Mouse (Mus musculus): ENCODE data around the gene Slc9a4.
A peak's percentile ranks its signal among the peaks of the same experiment; 100 is the strongest.
"Not testable (repeated sequence)": the region's sequence is repeated elsewhere in the genome, so short reads cannot be mapped to it uniquely, and the experiment has no call there.

The Slc9a4 gene

DNA sequence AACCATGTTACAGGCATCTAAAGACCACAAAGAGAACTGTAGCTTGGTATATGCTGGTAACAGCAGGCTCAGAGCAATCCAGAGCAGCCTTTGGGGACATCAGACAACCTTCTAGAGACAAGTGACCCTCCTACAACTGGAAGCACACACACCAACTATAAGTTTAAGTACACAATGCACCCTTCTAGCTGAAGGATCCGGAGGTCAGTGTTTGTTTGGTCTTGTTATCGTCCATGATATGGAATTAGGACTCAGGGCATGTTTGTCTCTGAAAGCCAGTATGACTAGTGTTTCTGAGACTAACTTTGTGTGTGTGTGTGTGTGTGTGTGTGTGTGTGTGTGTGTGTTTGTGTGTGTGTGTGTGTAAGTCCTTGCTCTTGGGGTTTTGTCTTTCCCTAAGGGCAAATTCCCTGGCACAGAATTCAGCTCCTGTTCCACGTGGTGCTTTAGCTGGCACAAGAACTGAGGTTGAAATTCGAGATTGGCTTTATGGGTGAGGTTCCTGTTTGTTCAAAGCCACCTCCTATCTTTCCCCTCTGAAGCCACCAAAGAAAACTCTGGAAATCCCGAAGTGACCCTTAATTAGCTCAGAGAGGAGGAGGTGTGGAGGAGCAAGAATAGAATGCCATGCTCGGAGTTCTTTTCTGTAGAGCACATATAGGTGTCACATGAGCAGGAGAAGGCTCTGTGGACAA is 71.1 kb downstream of the Slc9a4 start:
- DNase-seq, result peak; percentile 63

- DNase-seq, result no peak
These were observed 77.2 kb downstream of the Slc9a4 start for GRCm38 (mm10) chr1:40657035-40657434.

DNA sequence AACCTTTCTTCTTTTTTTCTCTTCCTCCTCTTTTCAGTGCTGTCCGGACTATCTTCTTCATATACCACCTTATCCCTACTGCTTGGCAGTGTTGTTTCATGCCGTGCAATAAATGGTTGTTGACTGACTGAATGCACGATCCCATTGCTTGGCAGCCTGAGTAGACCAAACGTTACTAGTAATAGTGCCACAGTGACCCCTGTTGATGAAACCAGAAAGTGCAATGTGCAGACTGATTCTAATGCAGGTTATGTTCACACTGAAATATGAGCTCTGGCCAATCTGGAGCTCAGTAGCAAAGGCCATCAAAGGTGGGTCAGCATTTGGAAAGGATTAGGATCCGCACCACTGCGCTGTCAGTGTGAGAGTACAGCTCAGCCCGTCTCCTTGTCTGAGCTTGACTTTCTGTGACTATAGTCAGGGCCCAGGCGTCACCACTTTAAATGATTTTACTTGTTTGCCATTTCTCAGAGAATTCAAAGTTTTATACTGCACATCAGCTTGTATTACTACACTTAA is 78.2 kb downstream of the Slc9a4 start:
- DNase-seq, result peak; percentile 75

GRCm38 (mm10) chr1:40659017-40659416 is 79.1 kb downstream of the Slc9a4 start:
- DNase-seq, result no peak

DNA sequence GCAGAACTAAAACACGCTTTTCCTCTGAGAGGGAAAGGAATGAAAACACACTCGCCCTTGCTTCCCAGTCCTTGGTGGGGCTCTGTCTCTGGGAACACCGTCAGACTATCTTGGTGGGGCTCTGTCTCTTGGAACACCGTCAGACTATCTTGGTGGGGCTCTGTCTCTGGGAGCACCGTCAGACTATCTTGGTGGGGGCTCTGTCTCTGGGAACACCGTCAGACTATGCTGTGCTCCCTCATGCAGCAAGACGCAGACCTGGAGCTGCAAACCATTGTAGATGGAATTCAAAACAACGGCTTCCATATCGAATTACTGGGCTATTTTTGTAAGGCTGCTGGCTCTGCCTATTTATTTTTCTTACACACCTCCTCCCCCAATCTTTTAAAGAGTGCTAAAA is 79.6 kb downstream of the Slc9a4 start:
- DNase-seq, result no peak

- no peak for DNase-seq
These were observed 81.0 kb downstream of the Slc9a4 start for GRCm38 (mm10) chr1:40660838-40661237.

DNA sequence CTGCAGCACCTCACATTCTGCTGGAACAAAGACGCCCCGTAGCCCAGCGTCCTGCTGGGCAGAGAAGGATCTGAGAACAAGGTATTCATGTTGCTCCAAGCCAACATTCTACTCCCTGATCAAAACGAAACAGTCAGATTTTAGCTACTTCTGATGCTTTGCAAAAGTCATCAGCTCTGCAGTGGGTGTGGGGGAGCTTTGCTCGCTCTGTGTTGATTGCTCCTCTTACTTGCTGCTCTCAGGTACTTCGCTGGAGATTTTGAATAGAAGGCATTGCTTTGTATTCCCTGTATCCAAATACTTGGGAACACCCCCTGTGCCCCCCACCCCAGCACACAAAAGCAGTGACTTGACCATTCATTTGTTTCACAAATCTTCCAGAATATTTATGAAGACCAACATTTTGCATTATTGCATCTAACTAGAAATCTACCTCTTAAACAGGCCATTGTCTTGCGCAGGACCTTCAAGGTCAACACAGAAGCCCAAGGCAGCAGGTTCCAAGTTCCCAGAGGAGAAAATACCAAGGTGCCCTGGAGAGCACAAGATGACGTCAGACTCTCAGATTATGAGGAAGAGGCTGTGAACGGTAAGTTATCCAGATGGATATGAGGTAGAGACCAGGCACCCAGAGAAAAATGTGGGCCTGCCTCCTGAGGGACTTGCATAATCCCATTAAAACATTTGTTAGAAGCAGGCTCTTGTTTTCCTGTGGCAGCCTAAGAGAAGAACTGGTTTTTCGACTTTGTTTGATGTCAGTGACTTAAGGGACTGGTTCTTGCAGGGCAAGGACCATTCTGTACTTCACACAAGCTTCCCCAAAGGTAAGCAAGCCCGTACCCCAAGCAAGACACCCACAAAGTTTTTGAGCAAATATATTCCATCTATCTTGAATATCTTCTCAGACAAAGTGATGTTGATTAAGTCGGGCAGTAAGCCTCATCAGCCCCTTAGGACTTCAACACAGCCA is 85.8 kb downstream of the Slc9a4 start:
- DNase-seq, result no peak

GRCm38 (mm10) chr1:40667442-40667841 is 87.6 kb downstream of the Slc9a4 start:
- DNase-seq, result not testable (repeated sequence)

DNA sequence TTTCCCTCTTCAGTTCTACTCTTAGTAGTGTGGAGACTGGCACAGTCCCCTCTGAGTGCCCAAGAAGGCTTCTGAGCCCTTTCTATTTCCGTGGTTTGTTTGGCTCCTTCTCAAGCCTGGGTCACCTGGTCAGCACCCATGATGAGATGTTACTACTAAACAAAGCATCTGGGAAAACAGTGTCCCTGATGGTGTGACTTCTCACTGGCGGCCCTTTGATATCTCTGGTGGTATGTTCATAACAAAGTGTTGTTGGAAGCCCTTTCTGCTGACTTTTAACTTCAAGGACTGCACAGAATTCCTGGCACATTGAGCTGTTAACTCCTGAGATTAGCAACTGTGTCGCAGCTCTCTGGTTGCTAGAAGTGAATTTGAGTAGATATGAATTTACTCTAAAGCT is 90.1 kb downstream of the Slc9a4 start:
- DNase-seq, result no peak

GRCm38 (mm10) chr1:40671490-40671889 is 91.6 kb downstream of the Slc9a4 start:
- DNase-seq, result no peak

- DNase-seq, result peak; percentile 34
These were observed 97.4 kb downstream of the Slc9a4 start for GRCm38 (mm10) chr1:40677306-40677705.

Measured in kidney, postnatal 14 days (tissue).